Mouse (Mus musculus) forebrain, postnatal 0 days (tissue): Measurements from ENCODE around the gene Mcat. TPM values are rescaled to one million over a fixed set of nuclear protein-coding genes. Genes with fewer than 3 reads are reported as not detected.

Source experiments
- ATAC-seq: fragments of 200-750 bp; cut with Nextera tagmentation; 2 replicates; pipeline ENCODE4 v1.8.0; 2017; ENCODE audit warnings: mild to moderate bottlenecking, moderate library complexity
- DNase-seq: peaks from one replicate; pipeline ENCODE4 v3.0.0-alpha.2; 2015
- H3K27ac ChIP-seq: fragments of 300-500 bp; sonication (generic); 2 replicates; pipeline ENCODE4 v1.5.1; 2014; ENCODE audit warnings: low read depth, mild to moderate bottlenecking, antibody characterized with exemption, low read length, moderate library complexity, mixed read lengths
- H3K27me3 ChIP-seq: fragments of 300-500 bp; sonication (generic); 2 replicates; pipeline ENCODE4 v1.6.1; 2014; ENCODE audit warnings: mild to moderate bottlenecking, low read length, mixed read lengths; ENCODE audit not compliant: insufficient read depth
- H3K36me3 ChIP-seq: fragments of 300-500 bp; sonication (generic); 2 replicates; pipeline ENCODE4 v1.6.1; 2014; ENCODE audit warnings: mild to moderate bottlenecking, moderate library complexity; ENCODE audit not compliant: insufficient read depth
- H3K4me1 ChIP-seq: fragments of 300-500 bp; sonication (generic); 2 replicates; pipeline ENCODE4 v1.6.1; 2014; ENCODE audit warnings: antibody characterized with exemption; ENCODE audit not compliant: insufficient read depth
- H3K4me2 ChIP-seq: fragments of 300-500 bp; sonication (generic); 2 replicates; pipeline ENCODE4 v1.6.1; 2014; ENCODE audit warnings: low read depth, mild to moderate bottlenecking, moderate library complexity
- H3K4me3 ChIP-seq: fragments of 300-500 bp; sonication (generic); 2 replicates; pipeline ENCODE4 v1.5.1; 2014; ENCODE audit warnings: low read depth, low read length, mixed read lengths
- H3K9ac ChIP-seq: fragments of 300-500 bp; sonication (generic); 2 replicates; pipeline ENCODE4 v1.6.1; 2014; ENCODE audit warnings: mild to moderate bottlenecking
- H3K9me3 ChIP-seq: fragments of 300-500 bp; sonication (generic); 2 replicates; pipeline ENCODE4 v1.6.1; 2016; ENCODE audit warnings: low read length
- CTCF ChIP-seq: sonication (generic); IDR thresholded peaks from 2 replicates; pipeline ENCODE4 v1.5.1; 2016; ENCODE audit warnings: antibody characterized with exemption, control low read depth, low read depth
- WGBS: fragments of 180-500 bp; shearing (Covaris S2); extraction: QIAGEN DNeasy Blood & Tissue Kit; methylation state at CpG from one replicate; pipeline ENCODE4 v1.1.7; 2014; 5-methylcytosine and 5-hydroxymethylcytosine counted together
- polyA plus RNA-seq: library from polyadenylated mRNA; unstranded; fragments of >200 nt; fragmentation: Nextera tagmentation; extraction: Ambion mirVana; gene quantifications from 2 replicates; pipeline ENCODE4 v1.2.1, GENCODE M21; 2015
- total RNA-seq: library from RNA; depleted of rRNA; stranded (reverse); fragments of >200 nt; gene quantifications from 2 replicates; pipeline ENCODE4 v1.2.3, GENCODE M21; 2014

The Mcat gene
- total and polyA plus RNA-seq, 2 experiments from 2014 or later: 40.9 to 50.3 TPM

DNA sequence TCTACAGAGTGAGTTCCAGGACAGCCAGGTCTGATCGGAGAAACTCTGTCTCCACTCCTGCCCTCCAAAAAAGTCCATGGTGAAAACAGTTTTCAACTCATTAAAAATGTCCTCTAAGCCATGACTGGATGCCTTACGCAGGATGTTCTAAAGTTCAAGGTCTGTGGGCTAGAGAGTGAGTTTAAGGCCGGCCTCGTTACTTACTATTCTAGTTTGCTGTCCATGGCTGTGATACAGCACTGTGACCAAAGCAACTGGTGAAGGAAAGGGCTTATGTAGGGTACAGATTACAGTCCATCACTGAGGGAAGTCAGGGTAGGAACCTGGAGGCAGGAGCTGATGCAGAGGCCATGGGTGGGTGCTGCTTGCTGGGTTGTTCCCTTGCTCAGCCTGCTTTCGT is 5.0 kb upstream of the Mcat start:
- Histone ChIP-seq H3K4me1 (peaks cover 8% of the 10 kb centered on the region), H3K4me2 (no peak overlapping the region), H3K9me3 (no peaks in the 10 kb centered on the region), H3K27ac (no peak overlapping the region), H3K9ac (no peak overlapping the region), H3K36me3 (no peaks in the 10 kb centered on the region), H3K27me3 (peaks cover 7% of the 10 kb centered on the region; the same call in 1 of the 2 replicates), H3K4me3 (no peak overlapping the region)
- TF ChIP-seq CTCF: no peak
- WGBS: 97% methylated on average over 5 of the region's 5 CpGs
- ATAC-seq (no peak), DNase-seq (no peak)

DNA sequence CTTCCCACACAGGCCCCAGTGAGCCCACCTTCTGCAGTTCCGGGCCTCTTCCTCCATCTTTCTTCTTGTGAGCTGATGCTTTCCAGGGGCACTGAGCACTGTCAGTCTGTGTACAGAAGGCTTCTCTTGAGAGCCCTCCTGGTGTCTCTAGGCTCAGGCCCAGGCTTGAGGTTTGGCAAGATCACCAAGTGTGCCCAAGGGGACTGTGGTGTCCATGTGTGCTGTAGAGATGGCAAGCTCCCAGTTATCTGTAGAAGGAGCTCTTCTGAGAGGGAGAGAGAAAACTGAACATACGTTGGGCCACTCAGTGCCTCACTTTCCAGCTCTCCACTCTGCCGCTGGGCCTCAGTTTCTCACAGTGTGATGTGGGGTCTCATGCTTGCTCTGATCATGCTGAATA is 4.1 kb upstream of the Mcat start:
- H3K9me3 ChIP-seq: no peaks in the 10 kb centered on the region
- no peak for TF ChIP-seq CTCF
- H3K4me2 ChIP-seq: no peak overlapping the region
- DNase-seq (no peak), ATAC-seq (no peak)
- H3K4me1 ChIP-seq: peaks cover 11% of the 10 kb centered on the region
- H3K9ac ChIP-seq: no peak overlapping the region
- H3K4me3 ChIP-seq: no peak overlapping the region
- H3K27me3 ChIP-seq: peaks cover 7% of the 10 kb centered on the region; the same call in 1 of the 2 replicates
- 90% methylated on average over 3 of the region's 3 CpGs for WGBS
- no peaks in the 10 kb centered on the region for H3K36me3 ChIP-seq
- H3K27ac ChIP-seq: no peak overlapping the region

DNA sequence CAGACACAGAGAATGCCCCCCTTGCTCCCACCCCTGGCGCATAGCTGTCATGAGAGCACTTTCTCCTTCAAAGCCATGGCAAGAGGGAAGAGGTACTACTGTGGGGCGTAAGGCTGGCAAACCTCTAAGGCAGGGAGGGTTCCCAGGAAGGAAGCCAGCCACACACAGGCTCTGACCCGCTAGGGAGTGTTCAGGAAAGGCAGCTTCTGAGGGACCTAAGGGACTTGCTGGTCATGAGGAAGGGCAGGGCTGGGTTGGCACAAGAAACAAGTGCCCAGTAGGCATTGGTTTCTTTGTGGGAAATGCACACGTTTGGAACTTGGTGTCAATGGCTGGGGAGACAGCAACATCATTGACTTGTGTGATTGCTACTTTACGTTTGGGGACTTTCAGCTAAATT is 2.4 kb upstream of the Mcat start:
- Histone ChIP-seq H3K27ac (no peak overlapping the region), H3K4me2 (no peak overlapping the region), H3K36me3 (no peaks in the 10 kb centered on the region), H3K9ac (no peak overlapping the region), H3K27me3 (peaks cover 7% of the 10 kb centered on the region; the same call in 1 of the 2 replicates), H3K4me3 (no peak overlapping the region), H3K4me1 (peaks cover 11% of the 10 kb centered on the region), H3K9me3 (no peaks in the 10 kb centered on the region)
- ATAC-seq (no peak), DNase-seq (no peak)
- TF ChIP-seq CTCF: no peak
- WGBS: 77% methylated on average over 5 of the region's 5 CpGs

DNA sequence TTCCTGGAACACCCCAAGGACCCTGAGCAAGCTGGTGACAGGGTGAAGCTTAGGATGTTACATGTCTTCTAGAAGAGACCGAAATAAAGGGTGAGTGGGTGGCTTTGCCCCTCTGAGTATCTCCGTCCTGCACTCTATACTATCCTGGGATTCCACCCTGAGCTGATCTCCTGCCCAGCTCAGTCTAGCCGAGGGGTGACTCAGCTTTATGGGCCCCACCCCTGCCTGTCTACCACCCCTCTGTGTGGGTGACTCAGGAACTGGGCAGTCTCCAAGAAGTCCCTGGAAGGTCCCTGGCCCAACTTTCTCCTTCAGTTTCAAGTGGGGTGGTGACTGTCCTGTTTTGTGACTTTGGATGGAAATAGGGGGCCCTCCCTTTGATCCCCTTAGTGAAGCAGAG is 1.8 kb upstream of the Mcat start:
- Histone ChIP-seq H3K4me2 (no peak overlapping the region), H3K4me1 (peaks cover 11% of the 10 kb centered on the region), H3K4me3 (no peak overlapping the region), H3K9me3 (no peaks in the 10 kb centered on the region), H3K9ac (no peak overlapping the region), H3K27ac (no peak overlapping the region), H3K27me3 (peaks cover 7% of the 10 kb centered on the region; the same call in 1 of the 2 replicates), H3K36me3 (no peaks in the 10 kb centered on the region)
- ATAC-seq: no peak
- TF ChIP-seq CTCF: no peak
- WGBS: 85% methylated on average over 3 of the region's 3 CpGs
- no peak for DNase-seq

DNA sequence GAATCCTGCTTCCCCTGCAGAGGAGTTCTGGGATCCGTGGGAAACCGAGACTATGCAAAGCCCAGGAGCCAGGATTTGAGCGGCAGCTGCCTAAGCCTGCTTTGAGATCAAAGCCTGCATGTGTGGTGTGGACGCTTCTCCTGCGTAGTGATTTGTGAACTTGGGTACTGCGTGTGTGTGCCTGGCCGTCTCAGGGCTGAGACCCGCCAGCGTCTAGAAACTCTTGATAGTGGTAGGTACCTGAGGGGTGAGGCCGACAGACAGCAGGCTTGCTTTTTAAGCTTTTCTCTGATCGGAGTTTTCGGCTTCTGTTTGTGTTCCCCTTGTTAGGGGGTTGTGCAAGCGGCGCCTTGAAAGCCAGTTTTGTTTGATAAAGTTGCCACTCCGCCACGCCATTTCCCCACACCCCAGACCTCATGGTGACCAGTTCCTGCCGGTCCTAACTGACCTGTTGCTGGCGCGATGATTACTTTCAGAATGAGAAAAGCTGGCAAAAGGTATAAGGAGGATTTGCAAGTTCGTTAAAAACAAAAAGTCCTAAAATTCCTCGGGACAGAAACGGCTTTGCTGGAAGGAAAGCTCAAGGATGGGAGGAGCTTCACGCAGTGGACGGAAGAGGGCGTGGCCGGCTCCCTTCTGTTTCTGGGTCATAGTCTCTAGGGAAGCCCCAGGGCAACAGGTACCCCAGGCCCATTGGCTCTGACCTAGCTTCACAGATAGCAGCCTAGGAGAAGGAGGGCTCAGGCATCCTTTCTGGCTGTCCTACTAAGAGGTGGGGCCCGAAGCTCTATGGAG is 467 bp upstream of the Mcat start:
- Histone ChIP-seq H3K27me3 (peaks cover 7% of the 10 kb centered on the region; the same call in 1 of the 2 replicates), H3K4me3 (peak overlapping the region; percentile 25), H3K27ac (no peak overlapping the region), H3K36me3 (no peaks in the 10 kb centered on the region), H3K4me1 (peaks cover 11% of the 10 kb centered on the region), H3K9ac (peak overlapping the region; percentile 33), H3K9me3 (no peaks in the 10 kb centered on the region), H3K4me2 (peak overlapping the region; percentile 58)
- TF ChIP-seq CTCF: no peak
- 3% methylated on average over 27 of the region's 27 CpGs for WGBS
- DNase-seq (peak; percentile 17), ATAC-seq (0 out of 2 replicates have a peak, but pooled peaks have one; percentile 25)

DNA sequence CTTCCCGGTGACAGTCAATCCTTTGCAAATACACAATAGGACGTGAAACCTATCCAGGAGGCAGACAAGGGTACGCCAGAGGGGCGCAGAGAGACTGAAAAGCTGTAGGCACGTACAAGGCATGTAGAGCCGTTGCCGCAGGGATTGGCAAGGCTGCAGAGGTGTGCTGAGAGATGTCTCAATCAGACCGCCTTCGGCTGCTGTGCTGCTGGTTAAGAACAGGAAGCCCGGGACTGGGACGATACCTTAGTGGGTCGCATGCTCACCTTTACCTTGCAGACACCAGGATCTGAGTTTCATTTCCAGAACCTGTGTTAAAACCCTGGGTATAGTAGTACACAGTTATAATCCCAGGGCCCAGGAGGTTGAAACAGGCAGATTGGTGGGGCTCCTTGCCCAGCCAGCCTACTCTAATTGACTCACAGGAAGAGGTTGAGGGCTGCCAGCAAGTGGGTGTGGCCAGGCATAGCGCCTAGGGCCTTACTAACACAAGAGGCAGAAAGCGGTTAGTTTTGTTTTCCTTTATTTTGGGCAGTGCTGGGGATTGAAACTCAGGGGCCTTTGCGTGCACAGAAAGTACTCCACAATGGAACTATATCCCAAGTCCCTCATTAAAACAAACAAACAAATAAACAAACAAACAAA is 839 bp downstream of the Mcat start:
- H3K4me2 ChIP-seq: peak overlapping the region; percentile 58; the same call in 1 of the 2 replicates
- H3K27me3 ChIP-seq: peaks cover 7% of the 10 kb centered on the region; the same call in 1 of the 2 replicates
- ATAC-seq: peak; percentile 74
- WGBS: 22% methylated on average over 15 of the region's 15 CpGs
- TF ChIP-seq CTCF: no peak
- no peaks in the 10 kb centered on the region for H3K9me3 ChIP-seq
- DNase-seq: peak; percentile 70
- peaks cover 11% of the 10 kb centered on the region for H3K4me1 ChIP-seq
- H3K36me3 ChIP-seq: no peaks in the 10 kb centered on the region
- peak overlapping the region; percentile 25; the same call in 1 of the 2 replicates for H3K4me3 ChIP-seq
- H3K27ac ChIP-seq: no peak overlapping the region
- H3K9ac ChIP-seq: no peak overlapping the region

DNA sequence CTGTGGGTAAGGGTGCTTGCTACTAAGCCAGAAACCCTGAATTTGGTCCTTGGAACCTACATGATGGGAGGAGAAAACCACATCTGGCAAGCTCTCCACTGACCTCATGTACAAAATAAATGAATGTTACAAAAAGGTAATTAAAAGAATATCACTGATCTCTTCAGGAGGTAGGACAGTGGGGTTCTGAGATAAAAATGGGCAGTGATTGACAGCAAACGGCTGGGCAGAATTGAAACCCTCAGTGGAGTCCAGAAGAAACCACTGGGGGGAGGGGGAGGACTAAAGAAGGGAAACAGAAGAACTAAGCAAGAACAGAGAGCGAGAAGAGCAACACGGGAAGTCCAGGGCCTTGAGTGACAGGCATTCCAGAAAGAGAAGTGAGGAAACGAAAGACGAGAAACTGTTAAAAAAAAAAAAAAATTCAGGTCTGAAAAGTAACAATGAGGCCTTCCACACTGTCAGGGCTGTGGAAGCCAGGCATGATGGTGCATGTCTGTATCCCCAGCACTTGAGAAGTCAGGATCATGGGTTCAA is 2.6 kb downstream of the Mcat start:
- DNase-seq (no peak), ATAC-seq (no peak)
- Histone ChIP-seq H3K4me3 (no peak overlapping the region), H3K4me2 (no peak overlapping the region), H3K27ac (no peak overlapping the region), H3K9ac (no peak overlapping the region), H3K4me1 (peaks cover 11% of the 10 kb centered on the region), H3K36me3 (no peaks in the 10 kb centered on the region), H3K9me3 (no peaks in the 10 kb centered on the region), H3K27me3 (peaks cover 7% of the 10 kb centered on the region; the same call in 1 of the 2 replicates)
- no peak for TF ChIP-seq CTCF
- 57% methylated on average over 5 of the region's 5 CpGs for WGBS
